Mouse (Mus musculus) adrenal gland, postnatal 0 days (tissue): ENCODE results near the gene Rsph3a. TPM values are rescaled to one million over a fixed set of nuclear protein-coding genes. Genes with fewer than 3 reads are reported as not detected.

Experiments used
- polyA plus RNA-seq: library from polyadenylated mRNA; unstranded; fragments of >200 nt; fragmentation: Nextera tagmentation; extraction: Ambion mirVana; gene quantifications from 2 replicates; pipeline ENCODE4 v1.2.1, GENCODE M21; 2015

Gene Rsph3a
- 35.9 and 50.0 TPM in 2 replicates for polyA plus RNA-seq

GRCm38 (mm10) chr17:7945117-7946052, at the start of gene Rsph3a:
TSS of gene Rsph3a (plus strand) at chr17:7945614.

GRCm38 (mm10) chr17:7925413-7926160, 19.8 kb upstream of the Rsph3a start, which contains the start of gene Tagap:
TSS of gene Tagap (plus strand) at chr17:7926000.

Other genes with a start within 250 kb of the Rsph3a start
- gene Fndc1, start 118.3 kb upstream of the Rsph3a start, polyA plus RNA-seq: 32.8 and 40.3 TPM in 2 replicates
- 0.72 and 1.3 TPM in 2 replicates for gene Tagap, start 19.6 kb upstream of the Rsph3a start, polyA plus RNA-seq
- 0.35 TPM in 1 of 2 replicates, not detected in the other for gene Gm49673, start 202.2 kb downstream of the Rsph3a start, polyA plus RNA-seq
- gene Rnaset2a, start 202.5 kb downstream of the Rsph3a start, polyA plus RNA-seq: 60.3 and 97.4 TPM in 2 replicates
- 18.7 and 21.3 TPM in 2 replicates for gene Fgfr1op, start 219.9 kb downstream of the Rsph3a start, polyA plus RNA-seq